Mouse (Mus musculus) retina, embryonic 14.5 days (tissue): ENCODE results near the gene Thada.
"Not testable (repeated sequence)": the region's sequence is repeated elsewhere in the genome, so short reads cannot be mapped to it uniquely, and the experiment has no call there.

ENCODE experiments used
- DNase-seq: peaks from one replicate; pipeline ENCODE4 v3.0.0-alpha.2; 2015; ENCODE audit warnings: low spot score

The Thada gene

DNA sequence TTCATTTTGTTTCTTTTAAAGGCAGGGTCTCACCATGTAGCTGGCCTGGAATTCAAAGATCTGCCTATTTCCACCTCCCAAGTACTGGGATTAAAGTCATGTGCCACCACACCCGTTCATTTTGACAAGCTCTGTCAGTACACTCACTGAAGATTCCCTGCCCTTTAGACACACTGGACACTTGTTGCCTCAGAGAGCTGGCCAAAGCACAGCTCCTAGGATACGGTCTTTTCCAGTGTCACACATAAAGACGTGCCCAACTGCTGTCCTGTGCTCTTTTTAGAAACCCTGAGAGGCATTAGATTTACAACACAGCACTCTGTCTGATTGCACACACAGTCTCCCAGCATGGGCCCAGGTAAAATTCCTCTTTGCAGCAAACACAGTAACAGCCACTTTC, 248.3 kb downstream of the Thada start:
- no peak for DNase-seq

GRCm38 (mm10) chr17:84215264-84215960, 250.6 kb downstream of the Thada start:
- no peak for DNase-seq

- no peak for DNase-seq
Measured at GRCm38 (mm10) chr17:84213464-84213863, 252.5 kb downstream of the Thada start.

GRCm38 (mm10) chr17:84207611-84208010, 258.4 kb downstream of the Thada start:
- no peak for DNase-seq

GRCm38 (mm10) chr17:84206239-84206638, 259.8 kb downstream of the Thada start:
- DNase-seq = no peak

DNA sequence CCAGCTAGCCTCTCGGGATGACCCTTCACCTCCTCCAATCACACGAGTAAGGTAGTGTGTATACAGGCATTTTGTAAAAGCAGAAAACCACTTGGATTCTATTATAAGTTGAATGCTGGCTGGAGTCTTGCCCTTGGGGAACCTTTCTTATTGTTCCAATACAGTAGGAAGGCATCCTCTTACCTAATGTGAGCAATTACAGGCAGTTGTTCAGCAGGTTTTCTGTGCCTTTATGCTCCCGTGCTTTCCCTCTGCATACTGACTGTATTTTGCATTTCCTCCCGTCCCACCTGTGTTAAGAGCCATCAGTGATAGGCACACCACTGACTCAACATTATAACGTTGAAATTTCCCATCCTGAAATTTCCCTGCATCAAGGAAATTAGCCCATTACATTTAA, 261.0 kb downstream of the Thada start:
- DNase-seq = no peak

- DNase-seq = no peak
Measured at GRCm38 (mm10) chr17:84203340-84203739, 262.7 kb downstream of the Thada start.

- no peak for DNase-seq
Measured at GRCm38 (mm10) chr17:84201183-84201582, 264.8 kb downstream of the Thada start.

GRCm38 (mm10) chr17:84197912-84198344, 268.1 kb downstream of the Thada start:
- DNase-seq = no peak

DNA sequence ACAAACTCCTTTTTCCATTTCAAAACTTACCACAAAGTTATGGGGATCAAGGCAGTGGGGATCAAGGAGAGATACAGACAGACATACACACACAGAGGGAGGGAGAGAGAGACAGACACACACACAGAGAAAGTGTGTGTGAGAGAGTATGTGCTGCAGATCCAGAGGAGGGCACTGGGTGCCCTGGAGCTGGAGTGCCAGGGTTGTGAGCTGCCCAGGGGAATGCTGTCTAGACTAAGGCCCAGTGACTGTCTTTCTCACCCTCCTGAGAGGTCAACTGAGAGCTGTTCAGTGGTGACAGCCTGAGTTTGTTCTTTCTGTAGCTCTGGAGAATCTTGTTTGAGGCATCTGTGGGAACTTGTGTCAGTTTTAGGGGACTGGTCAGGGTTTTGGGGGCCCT, 269.7 kb downstream of the Thada start:
- no peak for DNase-seq

GRCm38 (mm10) chr17:84195835-84196234, 270.2 kb downstream of the Thada start:
- no peak for DNase-seq

DNA sequence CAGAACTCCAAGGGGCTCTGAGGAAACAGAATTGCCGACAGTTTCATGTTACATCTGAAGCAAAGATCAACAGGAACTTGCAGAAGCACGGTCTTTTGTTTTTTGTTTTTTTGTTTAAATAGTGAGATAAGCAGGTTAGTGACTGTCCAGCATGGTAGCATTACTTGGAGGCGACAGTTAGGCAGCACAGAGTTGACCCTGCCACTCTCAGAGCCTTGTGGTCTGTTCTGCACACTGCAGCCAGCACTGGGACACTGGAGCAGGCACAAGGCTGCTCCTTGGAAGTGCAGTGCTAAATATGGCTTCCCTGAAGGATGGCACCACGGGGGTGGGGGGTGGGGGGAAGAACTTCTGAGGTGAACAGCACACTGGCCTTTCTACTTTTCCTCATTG, 271.0 kb downstream of the Thada start:
- DNase-seq = no peak

DNA sequence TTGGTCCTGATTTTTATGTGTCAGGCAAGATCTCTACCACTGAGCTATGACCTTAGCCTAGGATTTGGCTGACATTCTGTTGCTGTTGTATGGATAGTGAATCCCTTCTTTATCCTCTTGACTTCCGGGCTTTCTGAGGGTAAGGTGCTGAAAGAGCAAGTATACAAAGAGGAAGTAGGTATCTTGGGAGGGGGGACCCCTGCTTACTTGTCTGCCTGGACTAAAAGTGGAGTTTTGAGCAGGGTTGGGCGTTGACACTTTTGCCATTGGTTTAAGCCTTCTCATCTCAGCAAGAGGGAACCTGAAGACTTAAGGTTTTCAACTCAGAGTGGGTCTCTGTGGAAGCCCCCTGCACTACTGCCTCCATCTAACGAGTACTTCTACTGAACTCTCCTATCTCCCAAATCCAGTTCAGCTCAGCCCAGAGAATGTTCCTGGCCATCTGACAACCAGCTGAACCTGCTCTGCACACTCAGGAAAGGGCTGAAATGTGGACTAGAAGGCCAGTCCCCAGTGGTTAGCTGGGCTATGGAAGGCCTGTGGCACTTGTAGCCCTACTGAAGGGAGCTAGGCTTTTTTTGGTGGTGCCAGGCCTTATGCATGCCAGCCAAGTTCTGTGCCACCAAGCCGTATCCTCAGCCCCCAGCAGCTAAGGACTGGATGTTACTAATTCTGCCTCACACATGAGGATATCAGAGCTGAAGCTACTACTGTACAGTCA, 271.6 kb downstream of the Thada start:
- DNase-seq = no peak

DNA sequence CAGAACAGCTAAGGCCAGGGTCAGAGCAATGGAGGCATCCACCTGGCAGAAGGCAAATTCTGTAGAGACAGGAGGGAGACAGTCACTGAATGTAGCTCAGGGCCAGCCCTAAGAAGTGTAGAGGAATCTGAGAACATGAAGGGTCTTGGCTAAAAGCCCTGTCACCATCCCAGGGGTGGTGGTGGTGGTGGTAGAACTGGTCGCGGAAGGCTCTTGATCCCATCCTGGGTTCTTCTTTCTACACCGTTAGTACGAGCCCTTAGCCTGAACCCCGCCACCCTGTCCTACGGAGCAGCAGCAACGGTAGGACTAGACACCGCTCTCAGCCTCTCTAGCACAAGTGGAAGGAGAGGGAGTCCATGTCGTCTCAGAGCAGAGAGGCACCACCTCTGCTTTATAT, 272.6 kb downstream of the Thada start:
- DNase-seq = no peak

GRCm38 (mm10) chr17:84191946-84192345, 274.1 kb downstream of the Thada start:
- no peak for DNase-seq

- peak; percentile 93 for DNase-seq
Measured at GRCm38 (mm10) chr17:84190885-84191284, 275.1 kb downstream of the Thada start.

DNA sequence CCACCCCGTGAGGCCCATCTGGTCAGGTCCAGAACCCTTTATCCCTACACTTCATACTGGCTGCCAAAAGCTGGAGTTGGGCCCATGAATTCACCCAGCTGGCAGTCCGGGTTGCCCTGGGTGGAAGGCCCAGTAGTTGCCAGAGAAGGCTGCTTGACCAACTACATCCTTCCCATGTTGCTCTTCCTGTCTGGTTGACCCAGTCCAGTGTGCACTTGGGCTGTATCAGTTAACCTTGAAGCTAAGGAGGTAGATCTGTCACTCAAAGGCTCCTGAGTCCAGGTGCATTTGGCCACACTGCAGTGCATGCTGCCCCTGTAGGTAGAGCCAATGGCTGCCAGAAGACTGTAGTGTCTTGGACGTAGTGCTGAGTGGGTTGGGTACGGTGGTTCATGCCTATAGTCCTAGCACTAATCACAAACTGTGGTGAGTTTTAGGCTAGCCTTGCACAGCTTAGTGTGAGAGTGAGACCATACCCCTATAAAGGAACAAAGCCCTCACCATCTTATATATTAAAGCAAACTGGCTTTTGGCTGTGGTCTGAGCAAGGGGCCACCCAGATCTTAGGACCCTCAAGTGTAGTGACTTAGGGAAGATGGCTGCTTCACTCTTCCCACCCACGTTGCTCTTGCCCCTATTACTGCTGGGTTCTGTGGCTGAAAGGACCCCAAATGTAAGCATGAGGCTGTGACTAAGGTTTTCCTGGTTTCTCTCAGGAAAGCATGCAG, 276.7 kb downstream of the Thada start:
- no peak for DNase-seq

DNA sequence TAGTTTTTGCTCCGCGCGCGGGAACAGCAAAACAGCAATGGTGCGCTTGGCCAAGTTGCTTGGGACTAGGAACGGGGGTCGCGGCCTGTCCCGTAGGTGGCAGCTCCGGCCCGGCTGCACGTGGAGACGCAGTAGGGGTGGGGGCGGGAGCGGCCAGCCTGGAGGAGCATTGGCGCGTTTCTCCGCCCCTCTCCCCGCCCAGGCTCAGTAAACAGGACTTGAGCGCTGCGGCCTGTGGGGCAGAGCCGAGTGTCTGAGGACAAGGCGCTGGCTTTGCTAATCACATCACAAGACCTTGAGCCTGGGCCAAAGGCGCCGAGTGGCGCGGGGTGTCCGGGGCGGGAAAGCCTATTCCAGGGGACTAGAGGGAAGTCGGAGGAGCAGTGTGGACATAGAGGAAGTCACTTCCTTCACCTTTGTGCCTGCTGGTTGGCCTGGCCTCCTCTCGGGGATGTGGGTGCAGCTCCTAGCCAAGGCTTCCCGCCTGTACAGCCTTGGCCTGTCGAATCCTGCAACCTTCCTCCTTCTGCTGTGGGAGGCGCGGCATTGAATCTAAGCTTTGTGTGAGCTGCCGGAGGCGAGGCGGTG, 277.5 kb downstream of the Thada start:
- peak; percentile 84 for DNase-seq

- DNase-seq = peak; percentile 95
Measured at GRCm38 (mm10) chr17:84187727-84188373, 278.2 kb downstream of the Thada start, which contains the start of gene Zfp36l2. Zfp36l2 (minus strand) TSS chr17:84187947.

GRCm38 (mm10) chr17:84187264-84187663, 278.7 kb downstream of the Thada start:
- DNase-seq = not testable (repeated sequence)

- peak; percentile 61 for DNase-seq
Measured at GRCm38 (mm10) chr17:84186451-84187202, 279.4 kb downstream of the Thada start.
